Mouse (Mus musculus): Measurements from ENCODE around the gene Sdf4.

Gene Sdf4

GRCm38 (mm10) chr4:156008369-156008768 lies 15.7 kb downstream of the Sdf4 start:
- DNase-seq (ENCODE audit: low spot score) = no peak

GRCm38 (mm10) chr4:156013637-156014036 lies 21.0 kb downstream of the Sdf4 start, which contains the start of gene Tnfrsf4:
Tnfrsf4 (plus strand) TSS chr4:156013843.
- DNase-seq (ENCODE audit: low spot score) = no peak

- no peak for DNase-seq (ENCODE audit: low spot score)
Measured at GRCm38 (mm10) chr4:156014436-156014835, 21.8 kb downstream of the Sdf4 start.

- no peak for DNase-seq (ENCODE audit: low spot score)
Measured at GRCm38 (mm10) chr4:156019771-156020170, 27.1 kb downstream of the Sdf4 start.

- no peak for DNase-seq (ENCODE audit: low spot score)
Measured at GRCm38 (mm10) chr4:156021381-156021780, 28.7 kb downstream of the Sdf4 start.

GRCm38 (mm10) chr4:156021942-156022419 lies 29.3 kb downstream of the Sdf4 start:
- no peak for DNase-seq (ENCODE audit: low spot score)

- no peak for DNase-seq (ENCODE audit: low spot score)
Measured at GRCm38 (mm10) chr4:156023520-156023919, 30.8 kb downstream of the Sdf4 start.

- no peak for DNase-seq (ENCODE audit: low spot score)
Measured at GRCm38 (mm10) chr4:156024184-156024583, 31.5 kb downstream of the Sdf4 start.

GRCm38 (mm10) chr4:156026013-156026412 lies 33.3 kb downstream of the Sdf4 start, which contains the start of gene Tnfrsf18:
Tnfrsf18 (plus strand) TSS chr4:156026164.
- peak; percentile 16 for DNase-seq (ENCODE audit: low spot score)

GRCm38 (mm10) chr4:156028580-156028979 lies 35.9 kb downstream of the Sdf4 start:
- no peak for DNase-seq (ENCODE audit: low spot score)

GRCm38 (mm10) chr4:156030651-156031118 lies 38.0 kb downstream of the Sdf4 start:
- no peak for DNase-seq (ENCODE audit: low spot score)

- DNase-seq (ENCODE audit: low spot score) = no peak
Measured at GRCm38 (mm10) chr4:156031255-156031592, 38.6 kb downstream of the Sdf4 start.

GRCm38 (mm10) chr4:156031593-156032391 lies 39.1 kb downstream of the Sdf4 start:
- DNase-seq (ENCODE audit: low spot score) = peak; percentile 17

GRCm38 (mm10) chr4:156032856-156033255 lies 40.2 kb downstream of the Sdf4 start:
- DNase-seq (ENCODE audit: low spot score) = no peak

GRCm38 (mm10) chr4:156033476-156034119 lies 40.9 kb downstream of the Sdf4 start:
- peak; percentile 39 for DNase-seq (ENCODE audit: low spot score)

GRCm38 (mm10) chr4:156034301-156034700 lies 41.6 kb downstream of the Sdf4 start:
- DNase-seq (ENCODE audit: low spot score) = no peak

- DNase-seq (ENCODE audit: low spot score) = no peak
Measured at GRCm38 (mm10) chr4:156034901-156035300, 42.2 kb downstream of the Sdf4 start.

- DNase-seq (ENCODE audit: low spot score) = no peak
Measured at GRCm38 (mm10) chr4:156044754-156045153, 52.1 kb downstream of the Sdf4 start.

- no peak for DNase-seq (ENCODE audit: low spot score)
Measured at GRCm38 (mm10) chr4:156049779-156050178, 57.1 kb downstream of the Sdf4 start.

- no peak for DNase-seq (ENCODE audit: low spot score)
Measured at GRCm38 (mm10) chr4:156050391-156050980, 57.8 kb downstream of the Sdf4 start.

- DNase-seq (ENCODE audit: low spot score) = no peak
Measured at GRCm38 (mm10) chr4:156053113-156053512, 60.4 kb downstream of the Sdf4 start.

GRCm38 (mm10) chr4:156054130-156054529 lies 61.5 kb downstream of the Sdf4 start:
- no peak for DNase-seq (ENCODE audit: low spot score)

- no peak for DNase-seq (ENCODE audit: low spot score)
Measured at GRCm38 (mm10) chr4:156054606-156055005, 61.9 kb downstream of the Sdf4 start.

Data from spleen, adult 12 weeks (tissue).